Mouse (Mus musculus) MEL (cell line): ENCODE measurements around the gene Epb41l5.

Source experiments
- CHD2 ChIP-seq: IDR thresholded peaks from 2 replicates; pipeline ENCODE4 v1.6.1; 2011; ENCODE audit warnings: low read length, improper control_type of control experiment
- CTCF ChIP-seq, 3 experiments: IDR thresholded peaks in 2 of 3; conservative IDR thresholded peaks in 1 of 3; 2 replicates each; pipeline ENCODE4 v1.5.1; 2011 to 2012; ENCODE audit warnings: low read length in 3 of 3, low read depth in 2 of 3, mild to moderate bottlenecking in 2 of 3, improper control_type of control experiment in 1 of 3, inconsistent platforms in 1 of 3, mixed read lengths in 1 of 3, moderate library complexity in 1 of 3; ENCODE audit not compliant: control insufficient read depth in 1 of 3, insufficient read depth in 1 of 3, poor library complexity in 1 of 3, severe bottlenecking in 1 of 3
- JUND ChIP-seq: IDR thresholded peaks from 2 replicates; pipeline ENCODE4 v1.6.1; 2011; ENCODE audit warnings: low read depth, mild to moderate bottlenecking, improper control_type of control experiment, low read length
- KAT2A ChIP-seq: conservative IDR thresholded peaks from 2 replicates; pipeline ENCODE4 v1.6.1; 2012; ENCODE audit warnings: low read depth, low read length, improper control_type of control experiment, inconsistent platforms
- POLR2AphosphoS5 ChIP-seq: IDR thresholded peaks from 2 replicates; pipeline ENCODE4 v1.6.1; 2012; ENCODE audit warnings: low read depth, borderline replicate concordance, mild to moderate bottlenecking, inconsistent platforms, low read length, moderate library complexity, mixed read lengths
- SMC3 ChIP-seq: IDR thresholded peaks from 2 replicates; pipeline ENCODE4 v1.6.1; 2011; ENCODE audit warnings: low read depth, low read length, improper control_type of control experiment
- TBP ChIP-seq: IDR thresholded peaks from 2 replicates; pipeline ENCODE4 v1.8.0; 2011; ENCODE audit warnings: low read depth, low read length, improper control_type of control experiment
- ZC3H11A ChIP-seq: IDR thresholded peaks from 2 replicates; pipeline ENCODE4 v1.6.1; 2012; ENCODE audit warnings: low read depth, mild to moderate bottlenecking, inconsistent platforms, low read length, improper control_type of control experiment
- ZMIZ1 ChIP-seq: IDR thresholded peaks from 2 replicates; pipeline ENCODE4 v1.6.1; 2012; ENCODE audit warnings: low read depth, mild to moderate bottlenecking, inconsistent platforms, low read length, improper control_type of control experiment, moderate library complexity

GRCm38 (mm10) chr1:119624444-119624843, 24.4 kb downstream of the Epb41l5 start:
- no peak for TF ChIP-seq ZC3H11A
- no peak for TF ChIP-seq CHD2
- TF ChIP-seq CTCF (IDR thresholded peaks at IDR 0.05 in 2 of 3, conservative IDR thresholded peaks at IDR 0.05 in 1 of 3; ENCODE audit: control insufficient read depth in 1 of 3, insufficient read depth in 1 of 3, low read depth in 2 of 3, low read length in 3 of 3, poor library complexity in 1 of 3, severe bottlenecking in 1 of 3) = no peak
- no peak for TF ChIP-seq ZMIZ1
- TF ChIP-seq POLR2AphosphoS5 = no peak
- TF ChIP-seq JUND = no peak
- no peak for TF ChIP-seq SMC3
- TF ChIP-seq TBP = no peak
- TF ChIP-seq KAT2A = no peak
